Mouse (Mus musculus) lung, postnatal 36 days (tissue): Measurements from ENCODE around the gene Pik3cd.
"Not testable (repeated sequence)": the region's sequence is repeated elsewhere in the genome, so short reads cannot be mapped to it uniquely, and the experiment has no call there.

Experiments
- DNase-seq: peaks from one replicate; pipeline ENCODE4 v3.0.0; 2022; ENCODE audit warnings: mixed read lengths

Pik3cd gene

GRCm38 (mm10) chr4:149702210-149702979, at the start of gene Pik3cd:
Gene Pik3cd, minus strand, starts transcription at chr4:149702571.
- peak; percentile 74 for DNase-seq

GRCm38 (mm10) chr4:149750671-149751070, 48.3 kb upstream of the Pik3cd start:
- DNase-seq = no peak

GRCm38 (mm10) chr4:149749663-149750015, 47.3 kb upstream of the Pik3cd start:
- not testable (repeated sequence) for DNase-seq

GRCm38 (mm10) chr4:149749003-149749662, 46.8 kb upstream of the Pik3cd start:
- DNase-seq = no peak

- no peak for DNase-seq
Measured at GRCm38 (mm10) chr4:149744119-149744518, 41.7 kb upstream of the Pik3cd start.

- no peak for DNase-seq
Measured at GRCm38 (mm10) chr4:149742011-149742530, 39.7 kb upstream of the Pik3cd start.

GRCm38 (mm10) chr4:149740301-149740700, 37.9 kb upstream of the Pik3cd start:
- no peak for DNase-seq

GRCm38 (mm10) chr4:149739478-149739877, 37.1 kb upstream of the Pik3cd start:
- DNase-seq = peak; percentile 21

GRCm38 (mm10) chr4:149737383-149738324, 35.3 kb upstream of the Pik3cd start, which contains the start of gene Tmem201:
Gene Tmem201, minus strand, starts transcription at chr4:149738044.
- peak; percentile 96 for DNase-seq

GRCm38 (mm10) chr4:149736581-149736980, 34.2 kb upstream of the Pik3cd start:
- peak; percentile 46 for DNase-seq

GRCm38 (mm10) chr4:149735624-149736250, 33.4 kb upstream of the Pik3cd start:
- no peak for DNase-seq

- DNase-seq = no peak
Measured at GRCm38 (mm10) chr4:149734730-149735475, 32.5 kb upstream of the Pik3cd start.

- DNase-seq = no peak
Measured at GRCm38 (mm10) chr4:149734246-149734645, 31.9 kb upstream of the Pik3cd start.

GRCm38 (mm10) chr4:149733748-149734147, 31.4 kb upstream of the Pik3cd start:
- no peak for DNase-seq

- no peak for DNase-seq
Measured at GRCm38 (mm10) chr4:149732800-149733199, 30.4 kb upstream of the Pik3cd start.

GRCm38 (mm10) chr4:149732313-149732712, 29.9 kb upstream of the Pik3cd start:
- DNase-seq = no peak

- no peak for DNase-seq
Measured at GRCm38 (mm10) chr4:149730827-149731226, 28.5 kb upstream of the Pik3cd start.

GRCm38 (mm10) chr4:149728810-149729209, 26.4 kb upstream of the Pik3cd start:
- peak; percentile 59 for DNase-seq

GRCm38 (mm10) chr4:149727636-149728035, 25.3 kb upstream of the Pik3cd start:
- DNase-seq = no peak

GRCm38 (mm10) chr4:149725661-149726350, 23.4 kb upstream of the Pik3cd start:
- peak; percentile 82 for DNase-seq

GRCm38 (mm10) chr4:149724916-149725470, 22.6 kb upstream of the Pik3cd start:
- no peak for DNase-seq
